Mouse (Mus musculus): ENCODE measurements around the gene Ilk.
"Not testable (repeated sequence)": the region's sequence is repeated elsewhere in the genome, so short reads cannot be mapped to it uniquely, and the experiment has no call there.

The Ilk gene

DNA sequence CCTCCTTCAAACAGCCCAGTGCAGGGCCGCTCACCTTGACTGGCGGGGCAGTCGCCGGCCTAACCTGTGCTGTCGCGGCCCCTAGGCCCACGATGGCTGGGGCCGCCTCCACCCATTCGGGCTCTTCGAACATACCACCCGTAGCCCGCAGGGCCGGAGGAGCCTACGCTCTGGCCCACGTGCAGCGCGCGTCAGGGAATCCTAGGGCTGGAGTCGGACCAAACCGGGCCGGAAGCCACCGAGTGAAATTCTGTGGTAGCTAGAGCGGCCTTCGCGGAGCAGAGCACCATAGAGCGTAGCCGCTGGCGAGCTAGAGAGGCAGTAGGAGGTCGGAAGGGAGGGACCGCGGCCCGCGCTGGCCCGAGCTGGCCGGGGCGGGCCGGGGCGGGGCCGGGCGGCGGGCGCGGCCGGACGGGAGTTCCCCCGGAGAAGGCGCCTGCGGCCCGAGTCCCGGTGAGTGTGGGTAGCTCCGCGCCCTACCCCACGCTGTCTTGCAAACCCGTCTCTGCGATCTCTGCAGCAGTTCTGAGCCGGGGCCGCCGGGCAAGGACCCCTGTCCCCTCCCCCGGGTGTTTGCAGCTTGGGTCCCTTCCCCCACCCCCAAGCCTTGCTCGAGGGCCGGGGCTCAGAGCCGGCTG is at the start of gene Ilk:
TSS of gene Ilk (plus strand) at position 329 of the 638 bp plus-strand sequence.
- in situ Hi-C loops (cut with MboI; ENCODE audit: low pct_unique_long_range_greater_than_20kb in 1 of 2, low sequenced_read_pairs in 2 of 2, unreplicated experiment in 1 of 2), result no loop called here

DNA sequence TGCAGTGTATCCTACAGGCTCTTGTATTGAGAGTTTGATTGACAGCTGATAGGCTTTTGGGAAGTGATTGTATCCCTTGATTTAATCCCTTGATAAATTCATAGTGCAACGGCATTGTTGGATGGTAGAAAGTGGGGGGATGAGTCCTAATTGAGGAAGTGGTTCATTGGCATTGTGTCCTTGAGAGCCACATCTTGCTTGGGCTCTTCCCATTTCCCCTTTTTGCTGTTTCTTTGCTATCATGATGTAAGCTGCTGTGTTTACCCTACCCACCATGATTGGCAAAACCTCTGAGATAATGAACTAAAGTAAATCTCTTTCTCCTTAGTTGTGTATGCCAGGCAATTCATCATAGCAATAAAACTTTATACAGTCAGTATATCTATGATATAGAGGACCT is 45.5 kb upstream of the Ilk start:
- in situ Hi-C loops (cut with MboI; ENCODE audit: low pct_unique_long_range_greater_than_20kb in 1 of 2, low sequenced_read_pairs in 2 of 2, unreplicated experiment in 1 of 2), result no loop called here

DNA sequence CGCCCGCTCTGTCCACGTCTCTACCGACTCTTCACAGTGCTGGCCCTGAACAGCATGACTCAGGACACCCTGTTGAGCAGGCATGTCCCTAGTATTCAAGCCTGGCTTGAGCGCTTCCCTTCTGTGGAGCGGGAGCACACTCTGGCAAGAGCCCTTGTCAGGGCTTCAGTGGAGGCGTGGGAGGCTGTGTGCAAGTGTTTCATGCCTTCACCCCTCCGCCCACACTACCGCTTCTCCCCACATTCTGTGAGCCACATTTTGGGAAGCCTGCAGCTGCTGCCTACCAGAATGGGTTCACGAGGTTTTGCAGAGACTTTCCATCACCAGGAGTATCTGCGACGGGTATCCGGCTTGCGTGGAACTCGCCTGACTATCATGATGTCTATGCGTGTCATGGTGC is 33.2 kb upstream of the Ilk start:
- in situ Hi-C loops (cut with MboI; ENCODE audit: low pct_unique_long_range_greater_than_20kb in 1 of 2, low sequenced_read_pairs in 2 of 2, unreplicated experiment in 1 of 2), result no loop called here

DNA sequence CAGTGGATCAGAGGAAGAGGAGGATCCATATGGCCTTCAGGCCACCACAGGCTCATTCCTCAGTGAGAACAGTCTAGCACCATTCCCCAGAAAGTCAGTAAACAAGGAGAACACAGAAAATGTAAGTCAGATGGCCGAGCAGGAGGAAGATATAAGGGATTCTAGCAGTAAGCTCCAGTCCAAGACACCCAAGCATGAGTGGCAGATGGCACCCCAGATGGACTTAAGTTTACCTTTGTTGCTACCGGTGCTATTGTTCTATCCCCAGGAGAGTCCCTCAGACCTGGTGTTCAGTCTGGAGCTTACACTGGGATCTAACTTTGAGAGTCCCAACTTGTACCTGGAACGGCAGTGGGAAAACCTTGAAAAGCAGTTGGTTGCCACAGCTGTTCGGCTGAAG is 32.6 kb upstream of the Ilk start:
- in situ Hi-C loops (cut with MboI; ENCODE audit: low pct_unique_long_range_greater_than_20kb in 1 of 2, low sequenced_read_pairs in 2 of 2, unreplicated experiment in 1 of 2), result no loop called here

DNA sequence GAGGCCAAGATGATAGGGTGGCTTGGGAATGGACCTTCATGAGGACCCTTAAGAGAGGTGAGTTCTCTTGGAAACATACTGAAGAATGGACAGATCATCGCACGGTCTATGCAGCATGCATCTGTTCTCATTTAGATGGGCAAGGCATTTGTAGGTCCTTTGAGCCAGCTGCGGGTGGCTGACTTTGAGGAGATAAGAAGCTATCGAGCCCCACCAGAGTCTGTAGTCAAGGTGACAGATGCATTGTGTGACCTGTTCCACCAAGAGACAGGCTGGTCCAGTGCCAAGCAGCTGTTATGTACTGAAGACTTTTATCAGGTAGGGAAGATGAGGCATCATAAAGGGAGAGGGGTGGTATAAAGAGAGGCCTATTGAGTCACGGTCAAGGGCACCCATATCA is 27.7 kb upstream of the Ilk start:
- in situ Hi-C loops (cut with MboI; ENCODE audit: low pct_unique_long_range_greater_than_20kb in 1 of 2, low sequenced_read_pairs in 2 of 2, unreplicated experiment in 1 of 2), result no loop called here

DNA sequence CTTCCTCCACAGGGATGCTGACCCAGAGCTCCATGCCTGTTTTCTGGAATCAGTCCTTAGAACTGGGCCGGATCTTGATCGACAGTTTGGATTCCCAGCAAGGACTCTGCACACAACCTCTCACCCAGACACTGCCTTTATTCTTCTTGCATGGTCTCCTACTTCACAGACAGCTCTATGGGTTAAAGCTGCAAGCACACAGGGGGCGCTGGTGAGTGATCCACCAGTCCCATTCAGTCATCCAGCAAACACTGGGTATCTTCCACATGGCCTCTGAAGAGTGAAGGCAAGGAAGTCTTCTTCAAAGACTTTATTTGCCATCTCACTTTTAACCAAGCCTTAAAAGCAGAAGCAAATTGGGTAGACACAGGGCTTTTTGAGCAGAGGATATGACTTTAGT is 21.0 kb upstream of the Ilk start:
- in situ Hi-C loops (cut with MboI; ENCODE audit: low pct_unique_long_range_greater_than_20kb in 1 of 2, low sequenced_read_pairs in 2 of 2, unreplicated experiment in 1 of 2), result no loop called here

DNA sequence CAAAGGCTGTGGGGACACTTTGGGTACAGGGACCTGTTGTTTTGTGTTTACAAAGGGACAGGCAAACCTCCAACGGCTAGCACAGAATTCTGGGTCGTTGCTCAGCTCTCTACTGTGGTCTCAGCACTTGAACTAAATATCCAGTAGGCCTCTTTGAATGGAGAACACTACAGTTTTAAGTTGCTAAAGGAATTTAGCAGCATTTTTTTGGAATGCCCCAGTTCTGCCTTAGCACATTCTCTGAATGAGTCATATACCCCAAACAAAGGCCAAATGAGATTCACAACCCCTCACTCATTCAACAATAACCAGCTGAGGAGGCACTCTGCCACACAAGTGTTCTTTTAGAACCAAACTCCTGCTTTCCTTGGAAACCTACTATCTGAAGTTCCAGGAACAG is 14.5 kb upstream of the Ilk start:
- in situ Hi-C loops (cut with MboI; ENCODE audit: low pct_unique_long_range_greater_than_20kb in 1 of 2, low sequenced_read_pairs in 2 of 2, unreplicated experiment in 1 of 2), result no loop called here

DNA sequence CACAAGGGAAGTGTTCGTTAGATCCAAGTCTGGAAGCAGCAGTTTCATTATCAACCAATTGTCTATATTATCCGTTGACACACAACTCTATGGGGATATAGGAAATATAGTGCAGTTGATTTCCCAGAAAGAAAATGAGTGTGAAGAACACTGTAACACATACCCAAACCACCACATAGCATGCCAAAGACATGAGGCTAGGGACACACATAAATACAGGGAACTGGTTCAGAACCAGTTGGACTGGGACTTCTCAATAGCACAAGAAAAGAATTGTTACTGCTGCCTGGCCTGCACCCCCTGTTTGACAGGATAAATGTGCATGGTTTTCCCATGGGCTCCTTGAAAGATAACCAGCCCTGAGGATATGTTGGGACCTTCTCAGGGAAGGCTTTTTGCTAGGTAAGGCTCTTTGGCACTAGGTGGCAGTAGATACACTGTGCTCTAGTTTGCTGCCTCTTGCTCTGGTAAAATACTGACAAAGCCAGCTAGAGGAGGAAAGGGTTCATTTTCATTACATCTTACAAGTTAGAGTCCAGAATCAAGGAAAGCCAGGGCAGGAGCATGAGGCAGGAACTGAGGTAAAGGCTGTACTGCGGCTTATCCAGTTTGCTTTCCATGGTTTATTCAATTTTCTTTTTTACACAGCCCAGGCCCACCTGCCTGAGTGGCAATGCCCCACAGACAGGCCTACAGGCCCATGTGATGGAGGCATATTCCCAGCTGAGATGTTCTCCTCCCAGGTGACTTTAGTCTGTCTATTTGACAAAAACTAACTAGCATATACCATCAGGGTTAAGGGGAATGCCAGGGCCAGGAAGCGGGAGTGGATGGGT is 10.0 kb upstream of the Ilk start:
- in situ Hi-C loops (cut with MboI; ENCODE audit: low pct_unique_long_range_greater_than_20kb in 1 of 2, low sequenced_read_pairs in 2 of 2, unreplicated experiment in 1 of 2), result no loop called here

DNA sequence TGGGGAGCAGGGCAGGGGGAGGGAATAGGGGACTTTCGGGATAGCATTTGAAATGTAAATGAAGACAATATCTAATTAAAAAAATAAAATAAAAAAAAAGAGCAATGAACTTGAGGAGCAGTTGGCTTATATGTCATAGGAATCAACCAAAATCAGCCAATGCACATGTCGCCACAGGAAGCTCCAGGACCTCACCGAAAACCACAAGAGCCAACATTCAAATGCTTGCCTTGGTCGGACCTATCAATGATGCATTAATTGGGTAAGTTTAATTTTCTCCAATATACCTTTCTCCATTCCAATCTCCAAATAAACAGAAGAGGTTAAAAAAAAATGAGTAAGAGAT is 9.4 kb upstream of the Ilk start:
- in situ Hi-C loops (cut with MboI; ENCODE audit: low pct_unique_long_range_greater_than_20kb in 1 of 2, low sequenced_read_pairs in 2 of 2, unreplicated experiment in 1 of 2), result no loop called here

DNA sequence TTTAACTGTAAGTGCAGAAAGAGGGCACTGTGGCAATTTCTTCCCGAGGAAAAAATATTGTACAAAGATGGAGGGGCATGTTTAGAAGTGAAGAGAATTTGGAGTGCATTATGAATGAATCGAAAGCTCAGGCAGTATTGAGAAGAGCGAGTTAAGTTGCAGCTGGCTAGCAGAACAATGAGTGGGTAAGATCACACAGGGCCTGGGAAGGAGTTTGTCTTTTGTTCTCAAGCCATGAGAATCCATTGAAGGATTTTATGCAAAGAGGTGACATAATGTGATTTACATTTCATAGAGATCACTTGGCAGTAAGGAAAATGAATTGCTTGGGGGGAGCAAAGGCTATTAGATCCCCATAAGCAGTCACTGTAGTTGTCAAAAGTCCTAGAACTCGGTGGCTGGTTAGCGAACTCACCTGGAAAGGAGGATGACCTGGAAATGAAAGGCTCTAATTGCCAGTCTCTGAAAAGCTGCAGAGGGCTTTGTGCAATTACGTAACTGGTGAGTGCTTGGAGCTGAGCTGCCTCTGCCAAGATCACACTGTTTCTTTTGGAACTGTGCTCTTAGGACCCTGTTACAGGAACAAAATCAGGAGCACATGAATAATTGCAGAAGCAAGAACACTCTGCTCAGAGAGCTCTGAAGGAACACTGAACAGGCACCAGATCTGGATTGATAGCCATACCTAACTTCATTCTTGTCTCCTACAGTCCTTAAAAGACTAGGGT is 7.5 kb upstream of the Ilk start:
- in situ Hi-C loops (cut with MboI; ENCODE audit: low pct_unique_long_range_greater_than_20kb in 1 of 2, low sequenced_read_pairs in 2 of 2, unreplicated experiment in 1 of 2), result no loop called here

DNA sequence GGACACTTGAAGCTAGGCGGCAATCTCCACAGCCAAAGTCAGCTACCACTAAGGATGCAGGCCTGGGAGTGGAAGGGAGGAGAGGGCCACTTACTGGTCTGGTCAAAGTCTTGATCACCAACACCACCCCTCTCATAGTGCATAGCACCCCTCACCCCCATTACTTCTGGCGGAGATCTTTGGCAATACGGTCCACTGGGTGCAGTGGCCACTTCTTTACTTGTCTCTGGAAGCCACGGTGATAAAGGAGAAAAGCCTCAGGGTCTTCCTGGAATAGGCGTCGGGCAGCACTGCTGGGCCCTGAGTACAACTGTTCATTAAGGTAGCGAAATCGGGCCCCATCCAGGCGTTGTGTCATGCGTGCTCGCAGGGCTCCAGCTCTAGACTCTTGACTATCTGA is 2.6 kb upstream of the Ilk start:
- in situ Hi-C loops (cut with MboI; ENCODE audit: low pct_unique_long_range_greater_than_20kb in 1 of 2, low sequenced_read_pairs in 2 of 2, unreplicated experiment in 1 of 2), result no loop called here

DNA sequence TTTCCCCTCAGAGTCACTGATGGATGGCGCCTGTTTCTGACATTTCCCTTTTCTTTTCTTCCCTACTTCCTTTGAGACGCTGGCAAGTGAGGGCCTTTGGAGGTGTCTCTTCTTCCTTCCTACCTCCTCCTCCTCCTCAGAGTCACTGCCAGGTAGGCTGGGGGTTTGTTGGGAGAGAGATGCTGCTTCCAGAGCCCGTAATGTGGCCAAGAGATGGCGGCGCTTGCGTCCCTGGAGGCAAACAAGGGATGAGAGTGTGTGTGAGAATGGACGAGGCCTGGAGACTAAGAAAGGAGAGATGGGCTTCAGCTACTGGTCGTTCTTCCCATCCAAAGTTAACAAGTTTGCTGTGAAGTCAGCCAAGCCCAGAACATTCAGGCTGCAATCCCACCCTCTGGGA is 1.6 kb upstream of the Ilk start:
- in situ Hi-C loops (cut with MboI; ENCODE audit: low pct_unique_long_range_greater_than_20kb in 1 of 2, low sequenced_read_pairs in 2 of 2, unreplicated experiment in 1 of 2), result no loop called here

DNA sequence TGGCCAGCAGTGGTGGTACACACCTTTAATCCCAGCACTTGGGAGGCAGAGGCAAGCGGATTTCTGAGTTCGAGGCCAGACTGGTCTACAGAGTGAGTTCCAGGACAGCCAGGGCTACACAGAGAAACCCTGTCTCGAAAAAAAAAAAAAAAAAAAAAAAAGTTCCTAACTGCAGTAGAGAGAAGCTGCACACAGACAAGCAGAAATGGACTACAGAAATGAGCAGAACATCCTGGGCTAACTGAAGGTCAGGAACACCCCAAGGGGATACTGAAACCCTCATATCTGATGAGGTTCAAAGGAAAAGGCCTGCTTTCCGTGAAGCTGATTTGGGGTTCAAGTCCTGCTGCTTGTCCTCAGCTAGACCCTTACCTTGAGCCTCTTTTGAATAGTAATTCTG is 928 bp upstream of the Ilk start:
- in situ Hi-C loops (cut with MboI; ENCODE audit: low pct_unique_long_range_greater_than_20kb in 1 of 2, low sequenced_read_pairs in 2 of 2, unreplicated experiment in 1 of 2), result not testable (repeated sequence)

DNA sequence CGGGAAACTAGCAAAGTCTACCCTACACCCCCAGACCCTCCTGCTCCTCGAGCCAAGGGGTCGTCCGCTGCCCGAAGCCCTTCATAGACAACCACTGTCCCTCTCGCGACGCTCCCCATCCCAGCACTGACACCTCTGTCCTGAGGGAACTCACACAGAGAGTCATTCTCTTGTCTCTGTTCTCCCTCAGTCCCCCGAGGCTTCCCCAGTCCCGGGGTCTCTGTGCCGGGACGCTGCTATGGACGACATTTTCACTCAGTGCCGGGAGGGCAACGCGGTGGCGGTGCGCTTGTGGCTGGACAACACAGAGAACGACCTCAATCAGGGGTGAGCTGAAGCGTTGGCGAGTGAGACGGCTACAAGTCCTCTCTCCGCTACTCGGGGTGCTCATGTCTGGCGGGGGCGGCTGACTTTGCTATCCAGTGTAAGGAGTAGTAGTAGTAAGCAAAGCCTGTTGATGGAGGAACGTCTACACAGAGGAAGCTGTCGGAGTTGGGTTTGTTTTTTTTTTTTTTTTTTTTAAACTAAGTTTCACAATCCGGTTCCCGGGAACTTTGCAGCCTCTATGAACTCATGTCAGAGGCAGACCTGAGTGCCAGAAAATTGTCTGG is 624 bp downstream of the Ilk start, which contains the start of gene Rrp8:
TSS of gene Rrp8 (minus strand) at position 475 of the 611 bp plus-strand sequence.
- in situ Hi-C loops (cut with MboI; ENCODE audit: low pct_unique_long_range_greater_than_20kb in 1 of 2, low sequenced_read_pairs in 2 of 2, unreplicated experiment in 1 of 2), result no loop called here

DNA sequence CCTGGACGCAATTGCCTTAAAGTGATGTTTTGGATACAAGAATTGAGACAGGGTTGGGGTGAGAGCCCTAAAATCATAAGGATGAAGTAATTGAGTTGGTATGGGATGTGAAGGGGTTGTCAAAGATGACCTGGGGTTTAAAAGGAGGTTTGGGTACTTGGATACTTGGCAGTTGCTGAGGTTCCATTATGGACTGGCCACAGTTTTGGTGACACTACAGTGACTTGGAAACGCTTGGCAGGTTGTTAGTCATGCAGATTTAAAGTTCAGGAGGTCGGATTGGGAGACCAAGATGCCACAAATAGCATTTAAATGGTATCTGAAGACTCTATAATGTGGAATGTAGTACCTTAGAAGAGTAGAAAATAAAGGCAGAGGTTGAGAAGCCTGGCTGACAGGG is 1.3 kb downstream of the Ilk start:
- in situ Hi-C loops (cut with MboI; ENCODE audit: low pct_unique_long_range_greater_than_20kb in 1 of 2, low sequenced_read_pairs in 2 of 2, unreplicated experiment in 1 of 2), result no loop called here

DNA sequence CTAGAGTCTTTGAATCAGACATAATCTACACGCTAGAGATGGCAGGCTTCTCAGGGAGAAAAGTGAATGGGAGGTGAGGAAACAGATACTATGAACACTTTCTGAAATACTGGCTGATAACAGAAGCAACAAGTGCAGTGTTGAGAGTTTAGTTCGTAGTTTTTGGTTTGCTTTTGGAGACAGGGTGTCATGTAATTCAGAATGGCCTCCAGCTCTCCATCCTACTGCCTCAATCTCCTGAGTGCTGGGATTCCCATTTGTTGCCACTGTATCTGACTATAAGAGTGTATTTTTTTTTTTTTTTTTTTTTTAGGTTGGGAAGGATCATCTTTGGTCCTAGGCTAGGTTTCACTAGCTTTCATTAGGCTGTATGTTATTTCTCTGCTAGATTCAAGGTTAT is 1.9 kb downstream of the Ilk start:
- in situ Hi-C loops (cut with MboI; ENCODE audit: low pct_unique_long_range_greater_than_20kb in 1 of 2, low sequenced_read_pairs in 2 of 2, unreplicated experiment in 1 of 2), result no loop called here

DNA sequence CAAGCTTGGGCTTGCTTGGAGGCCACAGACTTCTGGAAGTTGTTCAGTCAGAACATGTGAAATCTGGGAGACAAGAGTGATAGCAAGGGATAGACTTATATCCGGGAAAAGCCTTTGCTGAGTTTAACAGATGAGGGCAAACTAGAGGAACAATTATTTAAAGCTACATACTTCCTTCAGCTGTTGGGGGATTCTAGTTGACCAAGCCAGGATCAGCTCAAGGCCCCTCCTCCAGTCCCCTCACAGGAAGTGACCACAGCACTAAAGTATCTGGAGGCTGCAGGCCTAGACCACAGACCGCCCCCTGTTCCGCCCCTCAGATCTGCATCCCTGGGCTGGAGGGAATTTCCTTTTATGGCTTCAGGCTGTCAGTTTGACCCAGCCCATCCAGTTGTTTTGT is 2.6 kb downstream of the Ilk start:
- in situ Hi-C loops (cut with MboI; ENCODE audit: low pct_unique_long_range_greater_than_20kb in 1 of 2, low sequenced_read_pairs in 2 of 2, unreplicated experiment in 1 of 2), result no loop called here

DNA sequence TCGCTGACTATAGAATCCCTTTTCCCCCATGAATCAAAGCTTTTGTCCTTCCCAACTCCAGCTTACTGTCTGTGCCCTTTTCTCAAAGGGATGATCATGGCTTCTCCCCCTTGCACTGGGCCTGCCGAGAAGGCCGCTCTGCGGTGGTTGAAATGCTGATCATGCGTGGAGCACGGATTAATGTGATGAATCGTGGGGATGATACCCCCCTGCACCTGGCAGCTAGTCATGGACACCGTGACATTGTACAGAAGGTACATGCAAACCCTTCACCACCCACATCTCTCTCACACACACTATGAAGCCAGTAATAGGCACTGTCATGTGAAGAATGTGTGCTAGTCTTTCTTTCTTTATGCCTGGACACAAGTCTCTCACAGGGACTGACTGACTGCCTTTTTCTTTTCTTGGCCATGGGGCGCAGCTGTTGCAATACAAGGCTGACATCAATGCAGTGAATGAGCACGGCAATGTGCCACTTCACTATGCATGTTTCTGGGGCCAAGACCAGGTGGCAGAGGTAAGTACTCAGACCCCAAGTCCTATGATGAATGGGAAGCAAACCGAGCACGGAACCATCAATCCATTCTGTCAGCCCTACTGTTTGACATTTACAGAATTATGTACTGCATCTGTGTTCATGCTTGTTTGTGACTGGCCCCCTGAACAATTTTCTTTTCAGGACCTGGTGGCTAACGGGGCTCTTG is 3.9 kb downstream of the Ilk start:
- in situ Hi-C loops (cut with MboI; ENCODE audit: low pct_unique_long_range_greater_than_20kb in 1 of 2, low sequenced_read_pairs in 2 of 2, unreplicated experiment in 1 of 2), result no loop called here

DNA sequence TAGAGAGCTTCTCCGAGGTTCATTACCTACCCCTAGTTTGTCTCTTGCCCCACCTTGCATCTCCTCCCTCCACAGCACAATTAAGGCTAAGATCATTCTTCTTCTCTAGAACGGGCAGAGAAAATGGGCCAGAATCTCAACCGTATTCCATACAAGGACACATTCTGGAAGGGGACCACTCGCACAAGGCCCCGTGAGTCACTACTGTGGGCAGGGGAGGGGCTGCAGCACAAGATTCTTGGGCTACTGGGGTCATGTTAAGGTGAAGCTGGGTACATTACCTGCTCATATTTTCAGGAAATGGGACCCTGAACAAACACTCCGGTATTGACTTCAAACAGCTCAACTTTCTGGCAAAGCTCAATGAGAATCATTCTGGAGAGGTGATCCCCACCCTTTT is 4.5 kb downstream of the Ilk start:
- in situ Hi-C loops (cut with MboI; ENCODE audit: low pct_unique_long_range_greater_than_20kb in 1 of 2, low sequenced_read_pairs in 2 of 2, unreplicated experiment in 1 of 2), result no loop called here
